Mouse (Mus musculus): ENCODE measurements around the gene Il15. TPM values are rescaled to one million over a fixed set of nuclear protein-coding genes. Genes with fewer than 3 reads are reported as not detected.

The Il15 gene
- polyA plus RNA-seq, 1 experiment from 2014 or later = 2.8 TPM

- ATAC-seq (ENCODE audit: low FRiP score, low read depth) = no peak
- WGBS = 44% methylated on average over 1 of the region's 1 CpGs
- H3K27me3 ChIP-seq = no peaks in the 10 kb centered on the region
- H3K36me3 ChIP-seq = no peaks in the 10 kb centered on the region
- H3K4me2 ChIP-seq (replicated peaks) = no peak overlapping the region
- H3K4me3 ChIP-seq = no peak overlapping the region
- 0 out of 2 replicates have a peak, but pooled peaks cover 9% of the 10 kb centered on the region for H3K4me1 ChIP-seq
- no peak overlapping the region for H3K27ac ChIP-seq
- H3K9ac ChIP-seq = no peak overlapping the region
- 0 out of 2 replicates have a peak, but pooled peaks cover 3% of the 10 kb centered on the region for H3K9me3 ChIP-seq
These were observed 51.6 kb downstream of the Il15 start for GRCm38 (mm10) chr8:82351268-82351943.

- Histone ChIP-seq H3K4me3 (no peak overlapping the region), H3K36me3 (no peaks in the 10 kb centered on the region), H3K9me3 (0 out of 2 replicates have a peak, but pooled peaks cover 3% of the 10 kb centered on the region), H3K27me3 (no peaks in the 10 kb centered on the region), H3K27ac (no peak overlapping the region), H3K4me1 (0 out of 2 replicates have a peak, but pooled peaks cover 7% of the 10 kb centered on the region), H3K9ac (no peak overlapping the region), H3K4me2 (replicated peaks) (no peak overlapping the region)
- no peak for ATAC-seq (ENCODE audit: low FRiP score, low read depth)
- 25% methylated on average over 2 of the region's 2 CpGs for WGBS
These were observed 53.7 kb downstream of the Il15 start for GRCm38 (mm10) chr8:82349299-82349698.

GRCm38 (mm10) chr8:82346485-82346884 lies 56.5 kb downstream of the Il15 start:
- Histone ChIP-seq H3K27me3 (no peaks in the 10 kb centered on the region), H3K36me3 (no peaks in the 10 kb centered on the region), H3K9ac (no peak overlapping the region), H3K4me1 (0 out of 2 replicates have a peak, but pooled peaks cover 2% of the 10 kb centered on the region), H3K4me3 (no peak overlapping the region), H3K4me2 (replicated peaks) (no peak overlapping the region), H3K9me3 (0 out of 2 replicates have a peak, but pooled peaks cover 3% of the 10 kb centered on the region), H3K27ac (no peak overlapping the region)
- WGBS = 69% methylated on average over 3 of the region's 3 CpGs
- no peak for ATAC-seq (ENCODE audit: low FRiP score, low read depth)

- 85% methylated on average over 8 of the region's 8 CpGs for WGBS
- no peak overlapping the region for H3K4me2 ChIP-seq (replicated peaks)
- no peaks in the 10 kb centered on the region for H3K36me3 ChIP-seq
- 0 out of 2 replicates have a peak, but pooled peaks cover 3% of the 10 kb centered on the region for H3K9me3 ChIP-seq
- H3K27ac ChIP-seq = no peak overlapping the region
- no peak for ATAC-seq (ENCODE audit: low FRiP score, low read depth)
- no peaks in the 10 kb centered on the region for H3K4me1 ChIP-seq
- H3K4me3 ChIP-seq = no peak overlapping the region
- H3K27me3 ChIP-seq = no peaks in the 10 kb centered on the region
- no peak overlapping the region for H3K9ac ChIP-seq
These were observed 71.3 kb downstream of the Il15 start for GRCm38 (mm10) chr8:82331675-82332234.

GRCm38 (mm10) chr8:82327986-82328652 lies 74.9 kb downstream of the Il15 start:
- H3K4me3 ChIP-seq = no peak overlapping the region
- H3K27me3 ChIP-seq = no peaks in the 10 kb centered on the region
- no peak overlapping the region for H3K27ac ChIP-seq
- 44% methylated on average over 2 of the region's 2 CpGs for WGBS
- no peaks in the 10 kb centered on the region for H3K4me1 ChIP-seq
- no peak overlapping the region for H3K4me2 ChIP-seq (replicated peaks)
- no peaks in the 10 kb centered on the region for H3K36me3 ChIP-seq
- H3K9me3 ChIP-seq = no peaks in the 10 kb centered on the region
- no peak for ATAC-seq (ENCODE audit: low FRiP score, low read depth)
- H3K9ac ChIP-seq = no peak overlapping the region

- Histone ChIP-seq H3K36me3 (no peaks in the 10 kb centered on the region), H3K27ac (no peak overlapping the region), H3K4me1 (no peaks in the 10 kb centered on the region), H3K27me3 (no peaks in the 10 kb centered on the region), H3K4me3 (no peak overlapping the region), H3K9ac (no peak overlapping the region), H3K9me3 (no peaks in the 10 kb centered on the region), H3K4me2 (replicated peaks) (no peak overlapping the region)
- no peak for ATAC-seq (ENCODE audit: low FRiP score, low read depth)
- WGBS = 61% methylated on average over 1 of the region's 1 CpGs
These were observed 77.0 kb downstream of the Il15 start for GRCm38 (mm10) chr8:82326061-82326460.

GRCm38 (mm10) chr8:82325586-82325985 lies 77.4 kb downstream of the Il15 start:
- Histone ChIP-seq H3K9ac (no peak overlapping the region), H3K27ac (no peak overlapping the region), H3K36me3 (no peaks in the 10 kb centered on the region), H3K4me3 (no peak overlapping the region), H3K27me3 (no peaks in the 10 kb centered on the region), H3K4me1 (no peaks in the 10 kb centered on the region), H3K9me3 (no peaks in the 10 kb centered on the region), H3K4me2 (replicated peaks) (no peak overlapping the region)
- no peak for ATAC-seq (ENCODE audit: low FRiP score, low read depth)
- WGBS = 75% methylated on average over 6 of the region's 6 CpGs

- no peak for ATAC-seq (ENCODE audit: low FRiP score, low read depth)
- Histone ChIP-seq H3K27me3 (no peaks in the 10 kb centered on the region), H3K4me2 (replicated peaks) (no peak overlapping the region), H3K9ac (no peak overlapping the region), H3K4me3 (no peak overlapping the region), H3K27ac (no peak overlapping the region), H3K9me3 (no peaks in the 10 kb centered on the region), H3K4me1 (no peaks in the 10 kb centered on the region), H3K36me3 (no peaks in the 10 kb centered on the region)
- WGBS = 83% methylated on average over 3 of the region's 3 CpGs
These were observed 85.6 kb downstream of the Il15 start for GRCm38 (mm10) chr8:82317446-82317845.

GRCm38 (mm10) chr8:82306424-82306823 lies 96.6 kb downstream of the Il15 start:
- ATAC-seq (ENCODE audit: low FRiP score, low read depth) = no peak
- Histone ChIP-seq H3K4me3 (no peak overlapping the region), H3K4me1 (no peaks in the 10 kb centered on the region), H3K4me2 (replicated peaks) (no peak overlapping the region), H3K27me3 (no peaks in the 10 kb centered on the region), H3K9me3 (no peaks in the 10 kb centered on the region), H3K36me3 (no peaks in the 10 kb centered on the region), H3K9ac (no peak overlapping the region), H3K27ac (no peak overlapping the region)
- 58% methylated on average over 1 of the region's 1 CpGs for WGBS

GRCm38 (mm10) chr8:82296256-82296655 lies 106.8 kb downstream of the Il15 start:
- Histone ChIP-seq H3K4me3 (no peak overlapping the region), H3K4me2 (replicated peaks) (no peak overlapping the region), H3K9ac (no peak overlapping the region), H3K27me3 (no peaks in the 10 kb centered on the region), H3K4me1 (no peaks in the 10 kb centered on the region), H3K36me3 (no peaks in the 10 kb centered on the region), H3K9me3 (no peaks in the 10 kb centered on the region), H3K27ac (no peak overlapping the region)
- 89% methylated on average over 2 of the region's 2 CpGs for WGBS
- no peak for ATAC-seq (ENCODE audit: low FRiP score, low read depth)

- Histone ChIP-seq H3K9me3 (no peaks in the 10 kb centered on the region), H3K27me3 (no peaks in the 10 kb centered on the region), H3K36me3 (no peaks in the 10 kb centered on the region), H3K4me1 (no peaks in the 10 kb centered on the region), H3K9ac (no peak overlapping the region), H3K27ac (no peak overlapping the region), H3K4me3 (no peak overlapping the region), H3K4me2 (replicated peaks) (no peak overlapping the region)
- 80% methylated on average over 5 of the region's 5 CpGs for WGBS
- ATAC-seq (ENCODE audit: low FRiP score, low read depth) = no peak
These were observed 111.4 kb downstream of the Il15 start for GRCm38 (mm10) chr8:82291659-82292058.

- WGBS = 88% methylated on average over 3 of the region's 3 CpGs
- H3K27me3 ChIP-seq = no peaks in the 10 kb centered on the region
- ATAC-seq (ENCODE audit: low FRiP score, low read depth) = no peak
- H3K9me3 ChIP-seq = no peaks in the 10 kb centered on the region
- no peak overlapping the region for H3K27ac ChIP-seq
- no peaks in the 10 kb centered on the region for H3K4me1 ChIP-seq
- H3K4me3 ChIP-seq = no peak overlapping the region
- no peak overlapping the region for H3K4me2 ChIP-seq (replicated peaks)
- no peak overlapping the region for H3K9ac ChIP-seq
- H3K36me3 ChIP-seq = no peaks in the 10 kb centered on the region
These were observed 117.2 kb downstream of the Il15 start for GRCm38 (mm10) chr8:82285866-82286265.

All from limb, embryonic 13.5 days (tissue).